Mouse (Mus musculus) brain, embryonic 14.5 days (tissue): ENCODE measurements around the gene Tmem147.

ENCODE experiments used
- CTCF ChIP-seq: fragments of 200-500 bp; IDR thresholded peaks from 2 replicates; pipeline ENCODE4 v1.5.1; 2012; ENCODE audit warnings: inconsistent platforms, mild to moderate bottlenecking, moderate library complexity, borderline replicate concordance; ENCODE audit not compliant: insufficient read depth, insufficient read length; ENCODE audit errors: extremely low read depth
- POLR2A ChIP-seq: fragments of 200-500 bp; IDR thresholded peaks from 2 replicates; pipeline ENCODE4 v1.6.1; 2012; ENCODE audit warnings: mild to moderate bottlenecking, inconsistent platforms, borderline replicate concordance; ENCODE audit not compliant: poor library complexity, insufficient read depth, insufficient read length, severe bottlenecking; ENCODE audit errors: extremely low read depth

DNA sequence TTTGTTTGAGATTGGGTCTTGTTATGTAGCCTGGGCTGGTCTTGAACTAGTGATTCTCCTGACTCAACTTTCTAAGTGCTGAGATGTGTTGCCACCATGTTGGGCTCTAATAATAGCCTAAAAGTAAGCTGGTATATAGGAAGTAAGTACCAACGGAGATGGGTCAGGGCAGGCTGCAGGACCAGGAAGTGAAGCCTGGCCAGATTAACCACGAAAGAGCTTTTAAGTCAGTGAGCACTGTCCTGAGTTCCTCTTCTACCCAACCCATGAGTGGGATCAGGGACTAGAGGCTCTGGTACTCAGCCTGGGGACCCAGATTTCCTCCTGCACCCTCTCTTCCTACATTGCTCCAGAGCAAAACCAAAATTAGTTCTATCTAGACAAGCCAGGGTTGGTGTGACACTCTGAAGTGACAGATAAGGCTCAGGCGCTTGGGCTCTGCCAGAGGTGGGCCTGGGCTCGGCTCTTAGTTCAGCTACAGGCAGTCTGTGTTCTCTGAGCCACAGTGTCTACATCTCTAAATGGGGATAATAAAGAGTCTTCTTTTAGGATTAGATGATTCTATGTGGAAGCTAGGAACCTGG, 32.5 kb upstream of the Tmem147 start:
- TF ChIP-seq CTCF = no peak
- TF ChIP-seq POLR2A = no peak
